Mouse (Mus musculus): ENCODE results near the gene Gcnt1. TPM values are rescaled to one million over a fixed set of nuclear protein-coding genes. Genes with fewer than 3 reads are reported as not detected.

Gcnt1 gene
- polyA plus RNA-seq, 1 experiment from 2014 or later: 26.0 TPM

DNA sequence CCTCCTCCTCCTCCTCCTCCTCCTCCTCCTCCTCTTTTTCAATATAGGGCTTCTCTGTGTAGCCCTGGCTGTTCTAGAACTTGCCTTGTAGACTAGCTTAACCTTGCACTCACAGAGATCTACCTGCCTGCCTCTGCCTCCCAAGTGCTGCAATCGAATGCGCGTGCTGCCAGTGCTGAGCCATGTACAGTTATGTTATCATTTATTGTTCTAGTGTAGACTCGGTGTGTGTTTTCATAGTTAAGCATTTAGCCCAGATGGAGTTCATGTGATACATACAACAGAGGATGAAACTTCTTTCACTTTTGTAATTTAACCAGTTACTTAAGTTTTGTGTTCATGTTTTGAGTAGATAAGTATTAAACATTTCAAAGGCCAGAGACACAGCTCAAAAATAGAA lies 12.4 kb upstream of the Gcnt1 start:
- DNase-seq (ENCODE audit: low spot score) (no peak), ATAC-seq (replicated peaks; ENCODE audit: low FRiP score) (peak; percentile 71)
- Histone ChIP-seq H3K27ac (ENCODE audit: low read depth, low read length) (no peak overlapping the region), H3K4me3 (ENCODE audit: low read depth, low read length) (no peak overlapping the region), H3K27me3 (replicated peaks; ENCODE audit: control insufficient read depth, insufficient read depth, low read length) (no peaks in the 10 kb centered on the region), H3K36me3 (ENCODE audit: control insufficient read depth, insufficient read depth, low read length) (no peaks in the 10 kb centered on the region), H3K4me1 (replicated peaks; ENCODE audit: control insufficient read depth, insufficient read depth, low read length) (no peaks in the 10 kb centered on the region), H3K9me3 (ENCODE audit: control insufficient read depth, low read length) (no peaks in the 10 kb centered on the region), H3K4me2 (no peak overlapping the region), H3K9ac (ENCODE audit: low read depth, low read length) (no peak overlapping the region)
- WGBS: 70% methylated on average over 4 of the region's 4 CpGs

DNA sequence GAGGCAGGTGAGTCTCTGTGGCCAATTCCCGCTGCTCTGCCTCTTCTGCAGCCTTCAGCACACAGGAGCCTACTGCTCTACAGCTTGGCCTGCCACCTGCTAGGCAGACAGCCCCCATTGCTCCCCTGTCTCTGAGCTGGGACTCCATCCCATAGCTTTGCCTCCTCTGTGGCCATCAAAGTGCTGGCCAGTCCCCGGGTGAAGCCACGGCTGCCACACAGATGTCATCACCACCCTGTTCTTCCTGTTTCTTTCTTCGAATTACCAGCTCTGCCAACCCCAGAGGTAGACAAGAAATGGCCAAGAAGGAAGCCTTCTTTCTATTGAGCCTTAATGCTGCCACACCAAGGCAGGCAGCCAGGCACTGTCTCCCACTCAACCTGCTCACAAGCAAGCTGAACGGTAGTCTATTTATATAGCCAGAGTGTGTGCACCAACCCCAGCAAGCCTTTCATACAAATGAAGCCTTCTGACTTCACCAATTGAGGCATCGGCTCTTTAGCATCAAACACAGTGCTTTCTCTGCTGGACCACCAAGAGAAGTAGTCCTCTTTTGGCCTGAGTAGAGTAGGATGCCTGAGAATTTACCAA lies 10.3 kb upstream of the Gcnt1 start:
- DNase-seq (ENCODE audit: low spot score) (no peak), ATAC-seq (replicated peaks; ENCODE audit: low FRiP score) (no peak)
- H3K9ac ChIP-seq (ENCODE audit: low read depth, low read length): no peak overlapping the region
- H3K4me1 ChIP-seq (replicated peaks; ENCODE audit: control insufficient read depth, insufficient read depth, low read length): no peaks in the 10 kb centered on the region
- no peaks in the 10 kb centered on the region for H3K27me3 ChIP-seq (replicated peaks; ENCODE audit: control insufficient read depth, insufficient read depth, low read length)
- H3K36me3 ChIP-seq (ENCODE audit: control insufficient read depth, insufficient read depth, low read length): no peaks in the 10 kb centered on the region
- H3K9me3 ChIP-seq (ENCODE audit: control insufficient read depth, low read length): no peaks in the 10 kb centered on the region
- H3K4me2 ChIP-seq: no peak overlapping the region
- WGBS: 72% methylated on average over 6 of the region's 6 CpGs
- H3K4me3 ChIP-seq (ENCODE audit: low read depth, low read length): no peak overlapping the region
- no peak overlapping the region for H3K27ac ChIP-seq (ENCODE audit: low read depth, low read length)

DNA sequence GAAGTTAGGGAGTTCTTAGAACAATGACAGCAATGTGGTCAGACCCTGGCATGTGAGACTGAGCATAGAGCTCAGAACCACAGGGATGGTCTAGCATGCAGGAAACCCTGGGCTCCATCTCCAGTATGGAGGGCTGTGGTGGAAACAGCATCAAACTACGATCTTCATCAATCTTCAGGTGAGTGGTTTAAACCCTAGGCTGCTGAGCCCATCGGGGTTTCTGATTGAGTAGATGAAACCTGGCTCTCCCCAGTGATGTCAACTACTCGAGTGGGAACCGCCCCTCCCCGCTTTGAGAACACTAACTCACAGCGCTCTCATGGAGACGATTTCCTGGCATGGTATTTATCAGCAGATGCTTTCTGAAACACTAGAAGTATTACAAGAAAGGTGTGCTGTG lies 7.9 kb upstream of the Gcnt1 start:
- Histone ChIP-seq H3K27me3 (replicated peaks; ENCODE audit: control insufficient read depth, insufficient read depth, low read length) (no peaks in the 10 kb centered on the region), H3K27ac (ENCODE audit: low read depth, low read length) (no peak overlapping the region), H3K9me3 (ENCODE audit: control insufficient read depth, low read length) (no peaks in the 10 kb centered on the region), H3K36me3 (ENCODE audit: control insufficient read depth, insufficient read depth, low read length) (no peaks in the 10 kb centered on the region), H3K4me1 (replicated peaks; ENCODE audit: control insufficient read depth, insufficient read depth, low read length) (peaks cover 4% of the 10 kb centered on the region), H3K4me2 (no peak overlapping the region), H3K4me3 (ENCODE audit: low read depth, low read length) (no peak overlapping the region), H3K9ac (ENCODE audit: low read depth, low read length) (no peak overlapping the region)
- 50% methylated on average over 7 of the region's 7 CpGs for WGBS
- DNase-seq (ENCODE audit: low spot score): no peak
- no peak for ATAC-seq (replicated peaks; ENCODE audit: low FRiP score)

DNA sequence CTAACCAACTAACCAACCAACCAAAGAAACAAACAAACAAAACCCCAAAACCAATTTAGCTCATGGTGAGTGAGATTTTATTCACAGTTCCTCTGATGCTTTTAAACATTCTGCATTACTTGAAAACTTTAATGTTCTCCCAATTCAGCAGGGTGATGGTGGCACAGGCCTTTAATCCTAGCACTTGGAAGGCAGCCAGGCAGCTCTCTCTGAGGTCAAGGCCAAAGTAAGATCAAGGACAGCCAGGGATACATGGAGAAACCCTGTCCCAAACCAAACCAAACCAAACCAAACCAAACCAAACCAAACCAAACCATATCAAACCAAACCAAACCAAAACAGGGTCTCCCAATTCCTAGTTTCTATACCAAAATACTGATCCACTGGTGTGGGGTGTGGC lies 6.2 kb upstream of the Gcnt1 start:
- H3K9me3 ChIP-seq (ENCODE audit: control insufficient read depth, low read length): no peaks in the 10 kb centered on the region
- no peak for ATAC-seq (replicated peaks; ENCODE audit: low FRiP score)
- no peaks in the 10 kb centered on the region for H3K27me3 ChIP-seq (replicated peaks; ENCODE audit: control insufficient read depth, insufficient read depth, low read length)
- no peak overlapping the region for H3K4me3 ChIP-seq (ENCODE audit: low read depth, low read length)
- H3K9ac ChIP-seq (ENCODE audit: low read depth, low read length): no peak overlapping the region
- H3K4me2 ChIP-seq: no peak overlapping the region
- peaks cover 4% of the 10 kb centered on the region for H3K4me1 ChIP-seq (replicated peaks; ENCODE audit: control insufficient read depth, insufficient read depth, low read length)
- H3K36me3 ChIP-seq (ENCODE audit: control insufficient read depth, insufficient read depth, low read length): no peaks in the 10 kb centered on the region
- no peak overlapping the region for H3K27ac ChIP-seq (ENCODE audit: low read depth, low read length)
- DNase-seq (ENCODE audit: low spot score): no peak

DNA sequence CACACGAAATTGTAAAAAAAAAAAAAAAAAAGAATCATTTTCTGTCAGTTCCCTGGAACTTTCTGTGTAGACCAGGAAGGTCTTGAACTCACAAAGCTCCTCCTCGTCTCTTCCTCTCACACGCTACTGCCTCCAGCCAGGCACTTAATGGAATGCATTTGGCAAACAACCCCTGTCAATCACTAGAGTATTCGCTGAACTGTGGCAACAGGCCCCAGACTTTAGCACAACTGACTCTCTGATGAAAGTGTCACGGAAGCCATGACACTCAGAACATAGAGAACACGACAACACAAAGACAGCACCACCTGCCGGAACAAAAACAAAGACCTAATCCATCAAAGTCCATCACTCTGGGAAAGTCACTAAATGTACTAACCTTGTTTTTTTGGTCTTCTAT lies 3.1 kb downstream of the Gcnt1 start:
- WGBS: 73% methylated on average over 7 of the region's 7 CpGs
- ATAC-seq (replicated peaks; ENCODE audit: low FRiP score) (no peak), DNase-seq (ENCODE audit: low spot score) (no peak)
- Histone ChIP-seq H3K9me3 (ENCODE audit: control insufficient read depth, low read length) (no peaks in the 10 kb centered on the region), H3K27me3 (replicated peaks; ENCODE audit: control insufficient read depth, insufficient read depth, low read length) (no peaks in the 10 kb centered on the region), H3K27ac (ENCODE audit: low read depth, low read length) (no peak overlapping the region), H3K4me2 (no peak overlapping the region), H3K36me3 (ENCODE audit: control insufficient read depth, insufficient read depth, low read length) (no peaks in the 10 kb centered on the region), H3K9ac (ENCODE audit: low read depth, low read length) (no peak overlapping the region), H3K4me3 (ENCODE audit: low read depth, low read length) (no peak overlapping the region), H3K4me1 (replicated peaks; ENCODE audit: control insufficient read depth, insufficient read depth, low read length) (no peaks in the 10 kb centered on the region)

DNA sequence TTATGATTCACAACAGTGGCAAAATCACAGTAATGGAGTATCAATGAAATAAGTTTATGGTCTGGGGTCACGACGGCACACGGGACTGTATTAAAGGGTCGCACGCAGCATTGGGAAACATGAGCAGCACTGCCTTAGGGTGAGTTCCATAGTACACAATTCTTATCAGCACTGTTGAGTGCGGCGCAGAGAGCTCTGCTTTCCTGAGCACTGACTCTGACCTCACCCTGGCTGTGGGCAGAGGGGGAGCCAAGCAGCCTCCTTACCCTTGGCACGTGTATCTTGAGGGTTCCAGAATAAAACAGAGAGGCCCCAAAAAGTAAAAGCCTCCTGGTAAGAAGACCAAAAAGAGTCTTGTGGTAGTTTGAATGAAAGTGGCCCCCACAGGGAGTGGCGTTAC lies 4.1 kb downstream of the Gcnt1 start:
- no peak; the same call in 1 of the 2 replicates for ATAC-seq (replicated peaks; ENCODE audit: low FRiP score)
- Histone ChIP-seq H3K4me3 (ENCODE audit: low read depth, low read length) (no peak overlapping the region), H3K9me3 (ENCODE audit: control insufficient read depth, low read length) (no peaks in the 10 kb centered on the region), H3K9ac (ENCODE audit: low read depth, low read length) (no peak overlapping the region), H3K27me3 (replicated peaks; ENCODE audit: control insufficient read depth, insufficient read depth, low read length) (no peaks in the 10 kb centered on the region), H3K36me3 (ENCODE audit: control insufficient read depth, insufficient read depth, low read length) (no peaks in the 10 kb centered on the region), H3K27ac (ENCODE audit: low read depth, low read length) (no peak overlapping the region), H3K4me1 (replicated peaks; ENCODE audit: control insufficient read depth, insufficient read depth, low read length) (no peaks in the 10 kb centered on the region), H3K4me2 (no peak overlapping the region)
- 74% methylated on average over 9 of the region's 9 CpGs for WGBS
- DNase-seq (ENCODE audit: low spot score): no peak

DNA sequence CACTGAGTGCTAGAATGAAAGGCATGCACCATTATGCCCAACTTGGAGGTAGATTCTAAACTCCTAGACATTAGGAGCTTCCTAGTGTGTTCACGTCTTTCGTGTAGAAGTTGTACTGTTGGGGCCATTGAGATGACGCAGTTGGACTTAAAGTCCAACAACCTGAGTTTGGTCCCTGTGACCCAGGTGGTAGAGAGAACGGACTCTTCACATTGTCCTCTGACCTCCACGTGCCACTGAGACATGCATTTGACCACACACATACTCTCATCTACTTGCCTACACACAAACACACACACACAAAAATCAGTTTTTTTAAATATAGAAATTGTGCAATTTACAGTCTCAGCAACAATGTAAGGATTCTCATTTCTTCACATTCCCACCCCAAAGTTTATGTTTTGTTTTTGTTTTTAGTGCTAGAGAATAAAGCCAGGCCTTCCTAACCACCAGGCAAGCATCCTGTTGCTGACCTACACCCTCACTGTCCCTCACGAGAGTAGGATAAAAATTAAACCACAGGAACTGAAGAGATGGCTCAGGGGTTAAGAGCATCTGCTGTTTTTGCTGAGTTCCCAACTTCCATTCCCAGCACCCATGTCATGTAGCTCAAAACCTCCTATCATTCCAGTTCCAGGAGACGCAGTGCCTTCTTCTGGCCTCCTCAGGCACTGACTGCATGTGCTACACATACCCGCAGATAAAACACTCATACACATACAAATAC lies 6.1 kb downstream of the Gcnt1 start:
- H3K27ac ChIP-seq (ENCODE audit: low read depth, low read length): no peak overlapping the region
- no peak overlapping the region for H3K9ac ChIP-seq (ENCODE audit: low read depth, low read length)
- no peaks in the 10 kb centered on the region for H3K36me3 ChIP-seq (ENCODE audit: control insufficient read depth, insufficient read depth, low read length)
- H3K4me1 ChIP-seq (replicated peaks; ENCODE audit: control insufficient read depth, insufficient read depth, low read length): 0 out of 2 replicates have a peak, but pooled peaks cover 2% of the 10 kb centered on the region
- ATAC-seq (replicated peaks; ENCODE audit: low FRiP score): no peak
- no peaks in the 10 kb centered on the region for H3K9me3 ChIP-seq (ENCODE audit: control insufficient read depth, low read length)
- no peak overlapping the region for H3K4me2 ChIP-seq
- no peaks in the 10 kb centered on the region for H3K27me3 ChIP-seq (replicated peaks; ENCODE audit: control insufficient read depth, insufficient read depth, low read length)
- no peak overlapping the region for H3K4me3 ChIP-seq (ENCODE audit: low read depth, low read length)
- WGBS: 87% methylated on average over 8 of the region's 8 CpGs
- no peak for DNase-seq (ENCODE audit: low spot score)

DNA sequence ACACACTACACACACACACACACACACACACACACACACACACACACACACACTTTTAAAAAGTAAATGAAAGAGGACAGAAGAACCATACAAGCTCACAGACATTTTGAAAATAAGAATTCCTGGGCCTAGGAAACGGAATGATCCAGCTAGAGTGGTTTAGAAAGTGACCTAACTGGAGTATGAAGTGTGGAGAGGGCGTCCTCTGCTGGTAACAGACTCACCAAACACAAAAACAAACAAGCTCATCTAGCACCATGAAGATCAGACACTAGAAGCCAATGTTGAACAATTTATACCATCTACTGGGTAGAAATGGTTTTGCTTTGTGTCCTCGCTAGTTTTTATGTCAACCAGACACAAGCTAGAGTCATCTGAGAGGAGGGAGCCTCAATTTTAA lies 7.9 kb downstream of the Gcnt1 start:
- DNase-seq (ENCODE audit: low spot score) (no peak), ATAC-seq (replicated peaks; ENCODE audit: low FRiP score) (no peak)
- Histone ChIP-seq H3K36me3 (ENCODE audit: control insufficient read depth, insufficient read depth, low read length) (no peaks in the 10 kb centered on the region), H3K9me3 (ENCODE audit: control insufficient read depth, low read length) (no peaks in the 10 kb centered on the region), H3K9ac (ENCODE audit: low read depth, low read length) (no peak overlapping the region), H3K4me2 (no peak overlapping the region), H3K4me3 (ENCODE audit: low read depth, low read length) (no peak overlapping the region), H3K27ac (ENCODE audit: low read depth, low read length) (no peak overlapping the region), H3K27me3 (replicated peaks; ENCODE audit: control insufficient read depth, insufficient read depth, low read length) (no peaks in the 10 kb centered on the region), H3K4me1 (replicated peaks; ENCODE audit: control insufficient read depth, insufficient read depth, low read length) (peaks cover 18% of the 10 kb centered on the region)
- WGBS: 32% methylated on average over 3 of the region's 3 CpGs

DNA sequence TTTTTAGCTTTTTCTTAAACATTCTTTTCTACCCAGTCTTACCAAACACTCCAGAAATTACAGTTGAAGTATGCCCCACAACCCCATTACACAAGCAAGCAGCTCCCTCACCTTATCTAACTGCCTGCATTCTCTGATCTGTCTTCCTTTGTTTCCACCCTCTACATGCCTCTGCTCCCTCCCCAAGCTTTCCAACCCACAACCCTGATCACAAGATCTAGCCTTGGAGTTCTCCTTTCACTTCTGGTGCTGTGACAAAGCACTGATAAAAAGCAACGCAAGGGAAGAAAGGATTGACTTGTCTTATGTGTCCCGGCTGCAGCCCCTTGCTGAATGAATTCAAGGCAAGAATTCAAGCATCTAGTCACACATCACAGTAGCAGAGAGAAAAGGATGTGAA lies 11.5 kb downstream of the Gcnt1 start:
- Histone ChIP-seq H3K27ac (ENCODE audit: low read depth, low read length) (peak overlapping the region; percentile 57), H3K4me3 (ENCODE audit: low read depth, low read length) (no peak overlapping the region), H3K36me3 (ENCODE audit: control insufficient read depth, insufficient read depth, low read length) (no peaks in the 10 kb centered on the region), H3K4me1 (replicated peaks; ENCODE audit: control insufficient read depth, insufficient read depth, low read length) (peaks cover 29% of the 10 kb centered on the region), H3K27me3 (replicated peaks; ENCODE audit: control insufficient read depth, insufficient read depth, low read length) (0 out of 2 replicates have a peak, but pooled peaks cover under 1% of the 10 kb centered on the region), H3K4me2 (peak overlapping the region; percentile 26), H3K9me3 (ENCODE audit: control insufficient read depth, low read length) (no peaks in the 10 kb centered on the region), H3K9ac (ENCODE audit: low read depth, low read length) (no peak overlapping the region; the same call in 1 of the 2 replicates)
- ATAC-seq (replicated peaks; ENCODE audit: low FRiP score) (peak; percentile 68), DNase-seq (ENCODE audit: low spot score) (no peak)
- 17% methylated on average over 2 of the region's 2 CpGs for WGBS

All from liver, embryonic 11.5 days (tissue).